Mouse (Mus musculus): Measurements from ENCODE around the gene Ifrd2.
A peak's percentile ranks its signal among the peaks of the same experiment; 100 is the strongest.

- TF ChIP-seq POLR2A (IDR thresholded peaks at IDR 0.05; ENCODE audit: control insufficient read depth, low read depth, low read length) (peak; percentile 33; the same call in 1 of the 2 replicates), CTCF (IDR thresholded peaks at IDR 0.05; ENCODE audit: control insufficient read depth, insufficient read depth, insufficient replicate concordance, low read depth, low read length) (no peak)
These were observed 47.5 kb upstream of the Ifrd2 start for GRCm38 (mm10) chr9:107539940-107540339.

All from testis, adult 2 months (tissue).